Mouse (Mus musculus) A20 (cell line): ENCODE measurements at regions not wholly inside any gene's neighbourhood (a gene's known extent, or its start where the extent isn't known, plus 50 kb on each side); places are given as distances from the start of the nearest gene placed in this dataset.
"Not testable (repeated sequence)": the region's sequence is repeated elsewhere in the genome, so short reads cannot be mapped to it uniquely, and the experiment has no call there.

ENCODE experiments used
- DNase-seq: peaks from one replicate; pipeline ENCODE4 v3.0.0-alpha.2; 2011; ENCODE audit warnings: low read depth, low spot score

DNA sequence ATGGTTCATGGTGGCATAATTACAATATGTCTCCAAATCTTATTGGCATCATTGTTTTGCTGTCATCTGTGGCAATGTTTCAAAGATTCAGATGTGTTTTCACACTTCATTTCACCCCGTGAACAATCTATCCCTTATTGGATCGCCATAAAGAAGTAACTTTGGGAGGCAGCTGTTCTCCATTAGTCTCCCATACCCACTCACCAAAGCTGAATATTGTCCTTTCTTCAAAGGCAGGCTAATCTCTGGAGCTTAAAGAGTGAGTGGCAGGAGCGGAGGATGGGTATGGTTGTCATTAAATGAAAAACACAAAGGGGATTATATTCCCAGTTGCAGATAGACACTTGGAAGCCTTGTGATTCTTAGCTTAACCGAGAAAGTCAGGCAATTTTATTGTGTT lies 2660.3 kb upstream of the Gm12353 start:
- DNase-seq, result no peak

DNA sequence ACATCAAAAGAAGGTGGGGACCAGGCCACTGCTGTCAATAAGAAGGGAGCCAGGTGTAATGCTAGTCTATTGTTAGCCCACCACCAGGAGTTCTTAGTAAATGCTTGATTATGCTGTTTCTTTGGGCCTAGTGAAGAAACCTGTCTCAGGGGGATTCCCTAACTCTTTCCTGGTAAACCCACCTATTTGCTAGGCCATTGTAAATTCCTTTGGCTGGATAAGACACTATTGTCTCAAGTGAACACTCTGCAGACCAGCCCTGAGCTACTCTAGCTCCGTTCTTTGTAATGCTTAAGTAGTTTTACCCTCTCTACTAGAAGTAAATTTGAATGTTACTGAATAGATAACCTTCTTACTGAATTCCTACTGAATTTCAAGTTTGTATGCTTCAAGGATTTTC lies 2650.7 kb upstream of the Gm12353 start:
- not testable (repeated sequence) for DNase-seq

DNA sequence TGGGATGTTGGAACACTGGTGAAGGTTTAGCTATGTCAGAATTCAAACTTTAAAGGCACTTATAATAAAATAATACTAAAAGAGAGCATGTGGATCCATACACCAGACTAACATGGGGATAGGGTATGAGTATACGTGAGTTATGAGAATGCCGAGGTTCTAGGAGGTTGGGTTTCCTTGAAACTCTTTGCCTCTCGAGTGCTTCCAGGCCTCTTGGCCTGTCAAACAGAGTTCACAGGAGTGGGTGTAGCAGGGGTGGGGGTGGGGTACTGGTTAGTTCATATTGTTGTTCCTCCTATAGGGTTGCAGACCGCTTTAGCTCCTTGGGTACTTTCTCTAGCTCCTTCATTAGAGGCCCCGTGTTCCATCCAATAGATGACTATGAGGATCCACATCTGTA lies 2650.3 kb upstream of the Gm12353 start:
- DNase-seq, result not testable (repeated sequence)

GRCm38 (mm10) chr4:16981733-16982230 lies 2623.5 kb upstream of the Gm12353 start:
- no peak for DNase-seq

DNA sequence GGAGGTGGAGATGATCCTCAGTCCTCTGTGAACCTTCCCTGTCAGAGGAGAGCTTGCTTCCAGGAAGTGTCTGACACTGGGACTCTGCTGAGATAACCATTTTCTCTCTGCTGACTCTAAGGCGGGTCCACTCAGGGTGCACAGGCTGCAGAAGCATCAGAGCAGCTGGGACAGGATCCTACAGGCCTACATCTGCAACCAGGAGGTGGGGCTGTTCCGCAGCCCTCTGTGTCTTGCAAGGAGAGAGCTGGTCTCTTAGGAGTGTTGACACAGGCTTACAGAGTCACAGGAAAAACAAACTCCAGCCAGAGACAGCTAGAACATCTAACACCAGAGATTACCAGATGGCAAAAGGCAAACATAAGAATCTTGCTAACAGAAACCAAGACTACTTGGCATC lies 2578.6 kb upstream of the Gm12353 start:
- peak; percentile 7 for DNase-seq
